Mouse (Mus musculus) E14TG2a.4 (cell line): ENCODE data around the gene Fam208b.
"Not testable (repeated sequence)": the region's sequence is repeated elsewhere in the genome, so short reads cannot be mapped to it uniquely, and the experiment has no call there.

Experiments used
- CTCF ChIP-seq: conservative IDR thresholded peaks from 2 replicates; pipeline ENCODE4 v1.5.1; 2014; ENCODE audit warnings: low read length
- POU5F1 ChIP-seq: IDR thresholded peaks from 2 replicates; pipeline ENCODE4 v1.6.1; 2014; ENCODE audit warnings: low read length, borderline replicate concordance

- not testable (repeated sequence) for TF ChIP-seq CTCF, POU5F1
These were observed 90.9 kb downstream of the Fam208b start for GRCm38 (mm10) chr13:3519994-3520393.
